Mouse (Mus musculus) A20 (cell line): ENCODE results near the gene Rad51b.
A peak's percentile ranks its signal among the peaks of the same experiment; 100 is the strongest.

Experiments used
- DNase-seq: peaks from one replicate; pipeline ENCODE4 v3.0.0-alpha.2; 2011; ENCODE audit warnings: low read depth, low spot score

The Rad51b gene

DNA sequence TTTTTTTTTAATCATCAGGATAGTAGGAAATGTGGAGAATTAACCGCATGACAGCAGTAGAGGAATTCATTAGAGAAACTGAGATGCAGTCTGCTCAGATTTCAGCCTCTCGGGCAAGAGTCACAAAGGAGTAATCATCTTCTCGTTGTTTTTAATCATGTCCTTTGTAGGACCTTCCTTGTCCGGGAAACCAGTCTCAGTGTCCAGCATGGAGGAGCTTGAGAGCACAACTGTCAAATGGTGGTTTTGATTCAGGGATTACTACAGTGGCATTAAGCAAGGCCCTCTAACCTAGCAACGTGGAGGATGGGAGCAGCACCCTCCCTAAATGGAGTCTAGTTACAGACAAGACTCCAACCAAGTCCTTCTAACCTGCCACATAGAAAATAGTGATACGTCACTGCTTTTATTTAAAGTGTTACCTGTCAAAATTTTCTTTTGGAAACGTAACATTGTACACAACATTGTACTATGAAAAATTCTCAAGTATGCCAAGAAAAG, 278.0 kb downstream of the Rad51b start:
- DNase-seq, result no peak

DNA sequence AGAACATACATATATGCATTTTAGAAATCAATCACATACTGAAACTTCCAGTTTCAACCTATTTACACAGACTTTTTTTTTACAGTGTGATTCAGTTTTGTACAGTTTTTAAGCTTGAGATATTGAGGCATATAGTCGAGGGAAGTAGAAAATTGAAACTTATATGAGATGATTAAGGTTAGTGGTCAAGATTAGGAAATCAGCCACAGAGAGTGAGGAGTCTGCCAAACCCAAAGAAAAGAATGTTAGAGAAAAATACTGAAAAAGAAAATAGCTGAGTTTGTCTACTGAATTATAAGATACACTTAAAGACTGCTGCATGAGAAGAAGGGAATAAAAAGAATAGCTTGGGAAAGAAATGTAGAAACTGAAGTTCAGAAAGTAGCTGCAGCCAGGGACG, 280.4 kb downstream of the Rad51b start:
- no peak for DNase-seq

DNA sequence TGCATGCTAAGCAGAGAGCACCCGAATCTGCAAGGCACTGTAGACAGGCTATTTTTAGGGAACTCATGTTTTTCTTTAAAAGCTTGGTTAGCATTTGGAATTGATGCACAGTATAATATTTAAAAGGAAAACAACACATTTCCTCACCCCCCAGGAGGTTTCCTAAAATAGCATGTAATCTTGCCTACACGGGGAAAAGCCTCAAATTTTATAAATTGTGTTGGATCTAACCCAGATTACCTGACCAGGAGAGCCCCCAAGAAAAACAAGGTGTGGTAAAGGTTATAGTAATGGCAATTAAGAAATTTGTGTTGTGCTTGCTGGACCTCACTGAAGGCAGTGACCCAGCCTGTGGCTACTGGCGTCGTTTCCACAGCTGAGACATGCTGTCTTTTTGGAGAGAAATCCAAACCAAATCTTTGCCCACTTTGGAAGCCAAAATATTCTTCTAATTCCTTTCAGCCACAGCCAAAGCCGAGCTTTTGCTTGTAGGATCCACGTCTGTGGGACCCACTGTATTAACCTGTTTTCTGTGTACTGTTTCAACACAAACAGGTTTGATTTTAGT, 282.0 kb downstream of the Rad51b start:
- no peak for DNase-seq

DNA sequence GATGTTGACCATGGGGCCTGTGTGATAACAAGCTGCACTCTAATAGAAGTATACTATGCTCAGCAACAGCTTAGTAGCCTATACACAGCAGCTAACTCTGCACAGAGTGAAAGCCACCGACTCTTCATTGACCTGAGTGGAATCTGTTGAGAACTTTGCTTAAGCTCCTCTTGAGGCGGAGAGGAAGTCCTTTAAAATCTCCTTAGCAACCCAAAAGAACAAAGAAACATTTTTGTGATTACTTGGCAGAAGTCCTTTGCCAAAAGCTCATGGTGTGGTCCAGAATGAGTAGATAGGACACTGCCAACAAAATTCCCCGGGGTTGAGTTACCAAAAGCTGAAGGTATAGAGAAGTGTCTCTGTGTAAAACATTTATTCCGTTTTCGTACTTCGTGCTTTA, 282.8 kb downstream of the Rad51b start:
- no peak for DNase-seq

DNA sequence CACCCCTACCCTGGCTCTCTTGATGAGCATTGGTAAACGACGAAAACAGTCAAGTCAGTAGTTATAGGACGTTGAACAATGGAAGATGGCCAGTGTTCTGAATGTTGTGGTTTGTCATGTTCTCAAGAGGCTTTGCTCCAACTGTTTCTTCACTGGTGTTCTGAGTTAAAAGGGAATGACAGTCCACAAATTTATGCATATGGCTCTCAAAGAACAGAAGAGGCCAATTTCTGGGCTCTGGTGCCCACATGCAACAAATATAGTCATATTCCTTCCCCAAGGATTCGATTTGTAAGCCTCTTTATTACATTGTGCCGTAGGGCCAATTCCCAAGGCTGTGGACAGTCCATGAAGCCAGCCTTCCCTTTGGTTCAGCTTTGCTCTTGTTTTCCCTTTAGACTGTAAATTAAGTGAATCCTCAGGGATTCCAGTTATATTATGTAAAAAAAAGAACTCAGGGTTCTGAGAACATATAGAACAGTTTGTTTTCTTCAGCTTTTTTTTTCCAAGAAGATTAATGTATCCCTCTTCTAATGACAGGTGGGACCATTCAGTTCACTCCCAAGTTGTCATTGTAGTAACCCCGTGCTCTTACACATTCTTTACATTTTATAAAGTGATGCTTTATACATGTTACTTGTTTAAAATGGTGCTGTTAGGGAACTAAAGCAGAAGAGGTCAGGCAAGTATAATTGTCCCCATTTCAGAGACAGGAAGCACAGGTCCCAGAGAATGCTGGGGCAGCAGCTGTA, 287.6 kb downstream of the Rad51b start:
- DNase-seq, result no peak

DNA sequence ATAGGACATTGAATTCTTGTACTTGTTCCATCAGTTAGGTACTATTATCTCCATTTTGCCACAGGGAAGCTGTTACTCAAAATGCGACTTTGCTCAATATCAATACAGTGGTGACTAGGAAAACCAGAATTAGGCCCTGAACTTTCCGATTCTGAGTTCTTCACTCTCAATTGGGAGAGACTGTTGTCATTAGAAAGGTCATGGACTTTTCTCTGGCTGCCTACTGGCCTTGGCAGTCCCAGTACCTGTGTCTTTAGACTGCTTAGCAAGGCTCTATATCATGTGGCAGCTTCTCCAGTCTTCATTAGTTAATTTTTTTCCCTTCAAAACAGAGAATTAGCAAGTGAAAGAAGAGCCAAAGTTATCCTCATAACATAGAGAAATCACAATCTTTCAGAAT, 288.3 kb downstream of the Rad51b start:
- DNase-seq, result no peak

DNA sequence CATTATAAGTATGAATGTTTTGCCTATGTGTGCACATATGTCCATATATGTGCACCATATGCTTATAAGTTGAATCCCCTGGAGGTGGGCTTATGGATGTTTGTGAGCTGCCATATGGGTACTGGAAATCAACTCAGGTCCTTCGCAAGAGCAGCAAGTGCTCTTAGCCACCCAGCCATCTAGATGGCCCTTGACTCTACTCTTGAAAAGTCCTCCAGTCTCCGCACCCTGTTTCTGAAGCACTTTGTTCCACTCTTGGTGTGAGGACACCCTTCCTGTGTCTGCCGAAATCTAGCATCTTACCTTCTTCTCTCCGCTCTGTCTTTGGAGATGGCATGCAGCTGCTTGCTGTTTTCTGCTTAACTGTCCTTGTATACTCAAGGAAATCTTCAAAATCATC, 291.7 kb downstream of the Rad51b start:
- no peak for DNase-seq

DNA sequence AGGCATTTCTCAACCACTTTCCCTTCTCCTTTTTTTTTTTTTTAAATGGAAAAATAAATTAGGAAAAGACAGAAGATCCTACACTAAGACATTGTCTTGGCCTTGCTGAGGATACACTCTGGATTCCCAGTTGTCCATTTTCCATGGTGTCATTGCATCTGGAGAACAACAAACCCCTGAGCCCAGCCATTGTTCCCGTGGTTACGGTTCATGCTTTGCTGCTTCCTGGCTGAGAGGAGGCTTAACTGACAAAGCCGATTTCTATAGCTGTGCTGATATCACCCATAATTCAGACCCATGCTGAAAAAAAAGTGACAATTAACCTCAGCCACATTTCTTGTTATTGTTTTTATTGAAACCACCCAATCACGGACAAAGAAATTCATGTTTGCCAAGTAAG, 295.1 kb downstream of the Rad51b start:
- no peak for DNase-seq

DNA sequence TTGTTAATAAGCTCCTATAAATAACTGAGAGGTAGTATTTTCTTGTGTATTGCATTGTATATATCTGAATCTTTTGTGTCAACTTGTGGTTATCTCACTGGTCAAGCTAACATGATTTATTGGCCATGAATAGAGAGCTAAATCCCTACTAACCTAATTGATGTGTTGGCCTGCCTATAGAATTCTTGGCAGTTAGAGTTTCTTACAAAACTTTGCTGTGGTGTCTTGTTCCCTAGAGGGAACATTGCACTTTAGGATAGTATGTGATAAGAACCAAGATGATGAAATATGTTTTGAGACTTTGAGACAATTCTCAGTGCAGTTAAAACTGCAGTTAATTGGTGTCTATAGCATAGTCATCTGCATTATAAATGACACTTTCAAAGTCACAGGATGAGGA, 299.8 kb downstream of the Rad51b start:
- DNase-seq, result no peak

DNA sequence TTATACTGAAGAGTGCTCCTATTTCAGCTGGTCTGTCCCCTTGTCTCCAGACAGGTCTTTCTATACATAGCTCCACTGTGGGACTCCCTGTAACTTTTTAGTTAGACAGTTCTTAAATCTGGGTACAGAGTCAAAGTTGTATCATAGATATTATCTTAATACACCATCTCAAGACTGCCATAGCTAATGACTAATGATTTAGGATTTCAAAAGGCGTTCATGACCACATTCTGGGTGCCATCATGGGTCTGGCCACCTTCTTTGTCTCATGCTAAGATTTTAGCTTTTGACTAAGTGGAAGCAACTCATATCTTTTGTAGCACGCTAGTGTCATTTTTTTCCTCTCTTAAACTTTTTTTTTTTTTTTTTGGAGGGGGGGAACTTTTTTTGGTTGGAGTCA, 300.3 kb downstream of the Rad51b start:
- no peak for DNase-seq

DNA sequence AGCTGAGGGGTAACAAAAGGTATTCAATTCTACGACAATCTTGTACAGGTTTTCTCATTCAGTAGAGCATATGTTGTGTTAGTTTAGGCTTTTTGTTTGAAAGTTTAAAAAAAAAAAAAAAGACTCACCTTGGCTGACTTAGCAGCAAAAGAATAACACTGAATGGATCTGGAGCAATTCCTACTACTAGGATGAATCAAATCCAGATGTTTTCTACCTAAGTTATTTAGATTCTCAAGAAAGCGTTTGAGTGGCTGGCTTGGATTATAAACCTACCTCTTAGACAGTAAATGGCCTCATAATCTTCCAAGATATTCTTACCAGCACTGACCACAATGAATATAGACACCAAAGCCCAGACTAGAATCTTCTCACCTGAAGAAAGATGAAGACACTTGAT, 300.7 kb downstream of the Rad51b start:
- no peak for DNase-seq

DNA sequence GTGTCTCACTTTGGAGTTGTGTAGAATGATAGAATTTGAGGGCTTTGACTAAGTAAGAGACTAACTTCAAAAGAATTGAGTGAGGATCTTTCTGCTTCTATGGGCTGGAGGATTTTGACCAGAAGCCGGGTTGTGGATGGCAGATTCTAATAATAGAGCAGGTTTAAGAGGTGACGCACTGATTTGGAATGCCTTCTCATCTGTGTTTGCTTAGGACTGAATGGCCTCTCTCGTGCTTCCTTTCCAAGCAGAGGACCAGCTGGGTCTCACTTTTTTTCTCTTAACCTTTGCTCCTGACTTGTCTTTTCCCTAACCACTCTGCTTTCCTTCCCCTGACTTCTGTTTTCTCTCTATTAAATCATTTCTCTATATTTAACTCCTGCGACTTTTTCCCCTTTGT, 301.4 kb downstream of the Rad51b start:
- no peak for DNase-seq

DNA sequence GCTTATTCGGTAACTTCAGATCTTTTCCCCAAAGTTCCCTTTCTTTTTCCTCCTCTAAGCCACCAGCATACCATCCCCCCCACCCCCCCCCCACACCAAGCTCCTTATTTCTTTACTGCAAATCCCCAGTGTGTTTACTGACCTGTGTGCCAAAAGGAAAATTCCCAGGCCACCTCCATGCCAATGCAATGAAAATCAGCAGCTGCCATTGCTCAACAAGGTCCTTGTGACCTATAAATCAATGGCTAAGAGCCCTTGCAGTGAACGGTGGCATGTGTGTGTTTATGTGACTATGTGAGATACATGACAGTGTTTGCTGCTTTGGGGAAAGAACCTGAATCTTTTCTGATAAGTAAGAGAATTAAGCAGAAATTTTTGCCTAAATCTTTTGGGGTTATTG, 301.8 kb downstream of the Rad51b start:
- DNase-seq, result no peak

DNA sequence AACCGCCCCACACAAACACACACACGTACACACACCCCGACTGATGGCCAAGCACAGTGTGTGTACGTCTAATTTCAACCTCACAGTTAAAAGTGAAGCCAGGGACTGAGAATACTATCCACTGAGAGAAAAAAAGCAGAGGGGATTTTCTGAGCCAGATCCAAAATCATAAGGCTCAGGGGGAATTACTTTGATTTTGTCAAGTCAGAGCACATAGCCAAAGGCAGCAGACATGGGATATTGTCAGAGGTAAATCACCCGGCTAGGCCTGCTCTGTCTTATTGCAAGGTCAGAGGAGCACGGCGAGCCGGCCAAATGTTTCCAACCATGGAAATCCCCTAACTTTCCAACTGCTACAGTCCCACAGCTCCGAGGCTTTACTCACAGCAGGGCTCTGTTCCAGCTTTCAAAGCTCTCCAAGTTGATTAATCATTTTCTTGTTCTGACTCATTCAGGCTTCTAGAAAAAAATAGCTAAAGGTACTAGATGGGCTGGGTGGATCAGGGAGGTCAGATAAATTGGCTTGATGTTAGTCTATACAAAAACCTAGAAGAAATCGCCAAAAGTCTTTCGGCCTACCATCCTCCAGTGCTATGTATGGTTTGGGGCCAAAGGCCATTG, 303.2 kb downstream of the Rad51b start:
- DNase-seq, result peak; percentile 67

DNA sequence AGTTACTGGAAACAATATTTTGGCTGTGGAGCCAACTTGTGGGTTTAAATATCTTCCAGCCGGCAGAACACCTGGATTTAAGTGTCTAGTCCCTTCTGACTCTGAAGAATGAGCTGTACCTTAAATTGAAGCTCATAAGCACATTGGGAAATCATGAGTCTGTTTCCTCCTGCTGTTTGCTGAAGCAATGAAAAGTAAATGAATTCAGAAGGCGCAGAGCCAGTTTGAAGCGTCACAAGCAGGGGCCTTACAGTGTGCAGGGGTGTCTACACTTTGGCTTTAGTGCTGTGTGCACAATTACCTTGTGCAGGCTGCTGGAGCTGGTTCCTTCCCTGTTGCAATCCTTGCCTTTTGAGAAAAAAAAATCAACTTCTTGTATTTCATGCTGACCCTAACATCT, 305.6 kb downstream of the Rad51b start:
- no peak for DNase-seq

DNA sequence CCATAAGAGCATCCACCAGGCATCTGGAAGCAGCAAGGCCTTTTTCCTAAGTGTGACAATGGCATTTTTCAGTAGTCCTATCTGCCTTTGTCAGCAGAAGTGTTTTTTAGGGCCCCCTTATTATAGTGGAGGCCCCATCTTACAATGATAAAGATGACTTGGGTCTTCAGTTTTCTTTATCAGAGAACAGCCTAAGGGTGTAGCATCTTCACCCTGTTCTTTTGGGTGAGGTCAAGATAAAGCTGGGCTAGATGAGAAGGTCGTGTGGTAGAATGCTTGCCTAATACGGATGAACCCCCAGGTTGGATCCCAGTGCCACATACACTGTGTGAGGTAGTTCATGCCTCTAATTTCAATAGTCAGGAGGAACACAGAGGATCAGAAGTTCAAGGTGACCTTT, 307.8 kb downstream of the Rad51b start:
- no peak for DNase-seq

DNA sequence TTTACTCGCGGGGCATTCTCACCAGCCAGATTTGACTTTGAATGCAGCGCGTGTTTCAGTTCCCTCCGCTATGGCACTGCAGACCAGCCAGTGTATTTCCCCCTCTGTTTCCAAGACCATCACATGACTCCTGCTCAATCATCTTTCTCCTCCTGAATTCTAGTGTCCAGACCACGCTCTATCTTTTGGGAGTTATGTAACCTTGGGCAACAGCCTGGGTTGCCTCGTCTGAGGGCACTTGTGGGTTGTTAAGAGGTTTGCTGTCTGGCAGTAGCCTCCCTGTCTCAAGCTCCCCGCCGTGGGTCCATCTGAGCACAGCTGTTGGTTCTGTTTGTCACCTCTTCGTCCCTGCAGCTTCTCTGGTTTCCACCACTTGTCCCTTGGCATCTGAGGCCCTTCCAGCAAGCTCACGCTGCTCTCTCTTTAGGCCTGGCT, 309.1 kb downstream of the Rad51b start:
- no peak for DNase-seq

DNA sequence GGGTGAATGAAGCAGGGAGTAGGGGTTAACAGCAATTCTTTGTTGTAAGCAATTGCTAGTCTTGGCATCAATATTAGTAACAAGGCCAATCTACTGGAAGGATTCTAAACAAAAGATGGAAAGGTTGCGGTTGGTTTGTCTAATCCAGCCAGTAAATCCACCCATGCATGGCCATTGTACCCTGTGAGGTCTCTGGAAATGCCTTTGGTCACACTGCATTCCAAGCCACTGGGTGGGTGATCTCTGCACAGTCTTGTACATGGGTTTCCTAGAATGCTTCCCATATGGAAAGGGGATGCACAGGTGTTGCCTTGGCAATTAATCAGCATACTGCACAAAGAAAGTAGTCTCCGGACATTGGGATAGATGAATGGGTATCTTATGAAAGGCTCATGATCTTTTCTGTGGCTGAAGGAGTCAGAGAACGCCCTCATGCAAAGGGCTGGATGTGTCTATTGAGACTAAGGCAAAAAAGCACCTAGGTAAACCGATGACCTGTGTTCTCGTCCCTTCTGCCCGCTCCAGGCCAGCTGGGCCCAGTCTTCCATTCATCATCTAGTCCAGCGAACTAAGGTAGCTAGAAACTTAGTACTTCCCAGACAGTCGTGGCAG, 312.4 kb downstream of the Rad51b start:
- DNase-seq, result no peak

DNA sequence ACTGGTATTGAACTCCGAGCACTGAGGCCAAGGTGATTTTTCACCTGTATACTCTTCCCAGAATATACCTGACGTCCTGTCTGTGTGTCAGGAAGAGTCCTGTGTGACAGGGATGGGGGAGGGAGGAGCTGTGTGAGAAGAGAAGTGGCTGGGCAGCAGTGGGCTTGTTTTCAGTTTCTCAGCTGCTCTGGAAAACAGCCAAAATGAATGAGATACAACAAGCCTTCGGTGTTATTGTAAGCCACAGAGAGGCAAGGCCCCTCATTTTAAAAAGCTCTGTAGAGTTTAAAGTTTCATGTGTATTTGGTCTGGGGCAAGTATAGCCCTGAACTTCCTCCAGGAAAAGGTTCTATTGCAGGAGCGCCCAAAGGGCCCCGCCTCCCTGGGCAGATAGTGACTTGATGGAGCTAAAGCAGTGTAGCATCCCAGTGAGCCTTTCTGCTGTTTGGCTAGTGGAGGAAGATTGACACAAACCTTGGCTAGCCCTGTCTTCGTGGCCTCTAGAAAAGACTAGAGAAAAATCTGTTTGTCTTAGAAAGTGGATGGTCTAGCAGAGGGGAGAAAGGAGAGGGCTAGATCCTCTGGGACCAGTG, 313.5 kb downstream of the Rad51b start:
- DNase-seq, result no peak

DNA sequence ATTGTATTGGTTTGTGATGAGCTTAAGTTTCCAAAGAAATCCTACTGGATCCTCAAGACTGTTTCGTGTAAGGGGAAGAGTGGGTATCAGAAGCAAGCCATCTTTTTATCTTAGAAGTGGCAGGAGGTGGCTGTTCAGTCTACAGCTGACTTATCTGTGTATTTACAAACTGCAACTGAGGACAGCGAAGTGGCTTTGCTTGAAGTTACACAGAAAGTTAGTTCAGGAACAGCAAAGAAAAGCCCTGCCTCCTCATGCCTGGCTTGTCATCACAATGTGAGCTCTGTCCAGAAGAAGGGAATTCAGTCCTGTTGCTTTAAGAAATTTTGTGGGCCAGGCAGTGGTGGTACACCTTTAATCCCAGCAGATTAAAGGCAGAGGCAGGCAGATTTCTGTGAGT, 314.6 kb downstream of the Rad51b start:
- no peak for DNase-seq

DNA sequence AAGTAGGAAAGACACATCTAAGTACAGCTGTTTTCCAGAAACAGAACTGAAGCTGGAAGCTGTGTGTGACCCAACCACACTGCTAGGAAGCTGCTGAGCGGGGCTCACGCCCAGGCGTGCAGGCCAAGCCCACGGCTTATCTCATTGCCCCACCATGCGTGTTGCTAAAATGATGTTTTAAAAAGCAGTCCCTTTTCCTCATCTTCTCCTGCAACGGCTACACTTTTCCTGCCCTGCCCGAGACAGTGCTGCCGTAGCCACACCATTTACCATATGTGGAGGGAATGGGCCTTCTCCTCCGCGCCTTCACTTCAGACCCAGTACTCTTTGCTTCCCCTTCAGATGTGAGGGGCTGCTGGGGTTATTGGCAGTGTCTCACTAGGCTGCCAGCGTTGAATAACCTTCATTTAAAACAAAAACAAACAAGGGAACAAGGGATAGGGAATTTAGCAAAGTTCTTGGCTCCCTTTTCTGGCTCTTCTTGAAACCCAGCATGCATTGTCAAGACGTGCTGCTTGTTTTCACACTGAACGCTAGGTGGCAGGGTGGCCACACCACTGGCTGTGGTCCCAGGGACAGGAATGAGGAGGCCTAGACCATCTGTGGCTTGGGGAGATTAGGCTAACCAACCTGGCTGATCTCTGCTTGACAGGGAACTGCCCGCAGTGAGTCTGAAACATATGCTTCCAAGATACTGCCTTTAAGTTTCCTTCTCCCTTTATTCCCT, 315.4 kb downstream of the Rad51b start:
- peak; percentile 78 for DNase-seq
